Mouse (Mus musculus) ES-Bruce4 (cell line): ENCODE results near the gene D430019H16Rik.

ENCODE experiments used
- CTCF ChIP-seq: IDR thresholded peaks from one replicate; pipeline ENCODE4 v1.8.1; 2011; ENCODE audit warnings: low read depth, low read length
- EP300 ChIP-seq: IDR thresholded peaks from 2 replicates; pipeline ENCODE4 v1.6.1; 2011; ENCODE audit warnings: low read depth, low read length; ENCODE audit not compliant: insufficient read depth
- POLR2A ChIP-seq: IDR thresholded peaks from one replicate; pipeline ENCODE4 v1.8.1; 2011; ENCODE audit warnings: low read length; ENCODE audit not compliant: insufficient read depth

DNA sequence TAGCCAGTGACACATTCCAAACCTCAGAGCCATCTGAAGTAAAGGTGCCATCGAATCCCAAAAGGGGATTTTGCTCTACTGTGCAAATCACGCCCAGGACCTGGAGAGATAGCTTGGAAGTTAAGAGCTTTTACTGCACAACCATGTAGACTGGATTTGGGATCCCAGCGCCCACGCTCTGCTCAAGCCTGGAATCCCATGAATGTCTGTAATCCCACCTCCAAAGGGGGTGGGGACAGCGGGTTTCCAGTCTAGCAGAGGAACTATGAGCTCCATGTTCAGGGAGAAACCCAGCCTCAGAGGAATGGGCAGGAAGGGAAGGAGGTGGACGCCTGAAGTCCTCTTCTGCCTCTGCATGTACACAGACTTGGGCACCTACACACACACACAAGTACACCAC is 13.7 kb upstream of the D430019H16Rik start:
- no peak for TF ChIP-seq POLR2A
- no peak for TF ChIP-seq CTCF
- TF ChIP-seq EP300 = no peak
